Mouse (Mus musculus) G1E (cell line): Measurements from ENCODE around the gene Als2. TPM values are rescaled to one million over a fixed set of nuclear protein-coding genes. Genes with fewer than 3 reads are reported as not detected.

Source experiments
- ATAC-seq: 2 replicates; pipeline ENCODE4 v1.8.0; 2016; ENCODE audit warnings: mild to moderate bottlenecking; ENCODE audit not compliant: insufficient number of reproducible peaks, poor library complexity, low FRiP score, severe bottlenecking; ENCODE audit errors: extremely low read depth
- DNase-seq: peaks from one replicate; pipeline ENCODE4 v3.0.0; 2012; ENCODE audit warnings: low spot score
- H3K27me3 ChIP-seq: 2 replicates; pipeline ENCODE4 v1.6.1; 2012; ENCODE audit warnings: mild to moderate bottlenecking, low read length, inconsistent platforms; ENCODE audit not compliant: insufficient read depth
- H3K36me3 ChIP-seq: replicated peaks from 2 replicates; pipeline ENCODE3; 2012; ENCODE audit warnings: mild to moderate bottlenecking, inconsistent platforms
- H3K4me1 ChIP-seq: 2 replicates; pipeline ENCODE4 v1.6.1; 2012; ENCODE audit warnings: low read depth, low read length, inconsistent platforms, mixed read lengths; ENCODE audit not compliant: insufficient read depth
- H3K4me3 ChIP-seq: 2 replicates; pipeline ENCODE4 v1.5.1; 2012; ENCODE audit warnings: low read depth, mild to moderate bottlenecking, inconsistent platforms, low read length, moderate library complexity, mixed read lengths
- H3K9me3 ChIP-seq: replicated peaks from 2 replicates; pipeline ENCODE4 v1.6.1; 2012; ENCODE audit warnings: inconsistent platforms
- CTCF ChIP-seq: IDR thresholded peaks from 2 replicates; pipeline ENCODE4 v1.5.1; 2012; ENCODE audit warnings: low read depth, low read length, inconsistent platforms, mixed read lengths
- GATA1 ChIP-seq: IDR thresholded peaks from 2 replicates; pipeline ENCODE4 v1.6.1; 2012; ENCODE audit warnings: borderline replicate concordance, low read length, inconsistent platforms, mixed read lengths
- GATA2 ChIP-seq: IDR thresholded peaks from 2 replicates; pipeline ENCODE4 v1.6.1; 2012; ENCODE audit warnings: low read depth, low read length, inconsistent platforms, borderline replicate concordance
- POLR2AphosphoS5 ChIP-seq: IDR thresholded peaks from 2 replicates; pipeline ENCODE4 v1.6.1; 2012; ENCODE audit warnings: low read depth, low read length, inconsistent platforms; ENCODE audit not compliant: insufficient replicate concordance
- TAL1 ChIP-seq: conservative IDR thresholded peaks from 2 replicates; pipeline ENCODE4 v1.6.1; 2012; ENCODE audit warnings: low read depth, low read length, inconsistent platforms, mixed read lengths
- polyA plus RNA-seq: library from polyadenylated mRNA; stranded (reverse); fragments of >175 nt; gene quantifications from 2 replicates; pipeline ENCODE4 v1.2.3, GENCODE M21; 2012
- total RNA-seq, 2 experiments: library from RNA; stranded (forward) in 1 of 2; stranded (reverse) in 1 of 2; fragments of 200-1000 nt in 1 of 2; fragments of >200 nt in 1 of 2; fragmentation: Nextera tagmentation in 1 of 2; gene quantifications; 2 replicates each; pipeline ENCODE4 v1.2.3; 2014 to 2017

The Als2 gene
- total and polyA plus RNA-seq, 3 experiments = 6.9 to 42.6 (median 30.3) TPM

GRCm38 (mm10) chr1:59128879-59129278, 108.2 kb downstream of the Als2 start:
- Histone ChIP-seq H3K4me3 (no peak overlapping the region), H3K27me3 (peaks cover 44% of the 10 kb centered on the region), H3K36me3 (no peaks in the 10 kb centered on the region), H3K4me1 (no peaks in the 10 kb centered on the region), H3K9me3 (no peaks in the 10 kb centered on the region)
- DNase-seq (no peak), ATAC-seq (no peak)
- TF ChIP-seq GATA1 (no peak), GATA2 (no peak), CTCF (no peak), TAL1 (no peak), POLR2AphosphoS5 (no peak)

GRCm38 (mm10) chr1:59125558-59125957, 111.5 kb downstream of the Als2 start:
- H3K27me3 ChIP-seq = peaks cover 32% of the 10 kb centered on the region
- DNase-seq (no peak), ATAC-seq (no peak)
- H3K4me3 ChIP-seq = no peak overlapping the region
- no peaks in the 10 kb centered on the region for H3K9me3 ChIP-seq
- TF ChIP-seq GATA2 (no peak), TAL1 (no peak), GATA1 (no peak), POLR2AphosphoS5 (no peak), CTCF (no peak)
- peaks cover 5% of the 10 kb centered on the region for H3K4me1 ChIP-seq
- peaks cover 2% of the 10 kb centered on the region for H3K36me3 ChIP-seq

GRCm38 (mm10) chr1:59119720-59120457, 117.1 kb downstream of the Als2 start, which contains the start of gene Tmem237:
Gene Tmem237 (minus strand): TSS chr1:59120408.
- H3K9me3 ChIP-seq = no peaks in the 10 kb centered on the region
- H3K27me3 ChIP-seq = 0 out of 2 replicates have a peak, but pooled peaks cover 2% of the 10 kb centered on the region
- ATAC-seq = peak; percentile 82
- H3K36me3 ChIP-seq = peaks cover 11% of the 10 kb centered on the region
- DNase-seq = peak; percentile 93
- H3K4me1 ChIP-seq = peaks cover 16% of the 10 kb centered on the region
- TF ChIP-seq GATA1 (no peak), TAL1 (no peak), CTCF (no peak), GATA2 (no peak), POLR2AphosphoS5 (no peak)
- H3K4me3 ChIP-seq = peak within 1 kb of the TSS; percentile 80

Other genes starting within 250 kb of the Als2 start
- not detected in 2 replicates for gene C2cd6, start 142.3 kb downstream of the Als2 start, total RNA-seq (2014; fragmentation: Nextera tagmentation)
- 0.06 TPM in 1 of 2 replicates, not detected in the other for gene C2cd6, start 142.3 kb downstream of the Als2 start, total RNA-seq (2017)
- gene C2cd6, start 142.3 kb downstream of the Als2 start, polyA plus RNA-seq = not detected in 2 replicates
- 9.7 and 13.6 TPM in 2 replicates for gene Tmem237, start 116.8 kb downstream of the Als2 start, total RNA-seq (2014; fragmentation: Nextera tagmentation)
- 27.6 and 39.0 TPM in 2 replicates for gene Tmem237, start 116.8 kb downstream of the Als2 start, total RNA-seq (2017)
- gene Tmem237, start 116.8 kb downstream of the Als2 start, polyA plus RNA-seq = 2.8 and 3.3 TPM in 2 replicates
- 1.4 TPM in 1 of 2 replicates, not detected in the other for gene Mpp4, start 73.8 kb downstream of the Als2 start, total RNA-seq (2014; fragmentation: Nextera tagmentation)
- 0.87 and 1.6 TPM in 2 replicates for gene Mpp4, start 73.8 kb downstream of the Als2 start, total RNA-seq (2017)
- 0.05 TPM in 1 of 2 replicates, not detected in the other for gene Mpp4, start 73.8 kb downstream of the Als2 start, polyA plus RNA-seq
- not detected in 2 replicates for gene Cdk15, start 19.7 kb upstream of the Als2 start, total RNA-seq (2014; fragmentation: Nextera tagmentation)
- gene Cdk15, start 19.7 kb upstream of the Als2 start, total RNA-seq (2017) = not detected in 2 replicates
- gene Cdk15, start 19.7 kb upstream of the Als2 start, polyA plus RNA-seq = 0.04 TPM in 1 of 2 replicates, not detected in the other
- gene Fzd7, start 245.2 kb upstream of the Als2 start, total RNA-seq (2014; fragmentation: Nextera tagmentation) = 84.4 and 84.8 TPM in 2 replicates
- gene Fzd7, start 245.2 kb upstream of the Als2 start, total RNA-seq (2017) = 54.1 and 55.7 TPM in 2 replicates
- 58.7 and 65.9 TPM in 2 replicates for gene Fzd7, start 245.2 kb upstream of the Als2 start, polyA plus RNA-seq